In the genomic region with DNA sequence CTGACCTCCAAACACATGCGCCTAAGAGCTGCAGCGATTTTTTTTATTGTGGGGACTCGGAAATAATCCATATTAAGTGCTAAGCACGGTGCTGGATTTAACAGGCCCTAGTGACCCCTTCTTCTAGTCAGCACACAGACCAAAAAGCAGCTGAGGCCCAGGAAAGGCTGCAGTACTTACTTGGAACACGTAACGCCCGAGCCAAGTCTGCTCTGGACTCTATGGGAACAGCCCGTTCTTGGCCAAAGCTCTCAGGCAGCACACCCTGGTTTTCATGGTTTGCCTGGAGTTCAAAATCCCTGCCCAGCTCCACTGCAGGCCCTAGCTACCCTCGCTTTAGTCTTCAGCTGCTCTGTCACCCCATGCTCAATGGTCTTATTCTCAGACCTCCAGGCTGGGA, we compare ENCODE assay signal across 32 mouse cellular contexts. TPM values are rescaled to one million over a fixed set of nuclear protein-coding genes. Genes with fewer than 3 reads are reported as not detected.
DNase-seq lines count a peak whose midpoint lies in the region; ATAC-seq and TF ChIP-seq lines count a peak whose summit lies in the region.
"Had no signal": no experiment of that assay in that cellular context is flagged by ENCODE, and none has a peak within 500 bp of the region (broad histone marks: within the 10 kb centered on the region; RNA-seq: fewer than 3 reads in every experiment).

No protein-coding gene starts in this region.

- peaks cover under 1% of the 10 kb centered on the region for H3K4me1 ChIP-seq in heart, embryonic 12.5 days (replicated peaks)
- H3K4me1 ChIP-seq in stomach, postnatal 0 days (replicated peaks; ENCODE audit: control insufficient read depth, insufficient read depth), result no peaks in the 10 kb centered on the region
- H3K4me1 ChIP-seq: embryonic facial prominence, embryonic 12.5 days; midbrain, embryonic 13.5 days had no signal

- H3K9me3 ChIP-seq in heart, embryonic 12.5 days (replicated peaks), result no peaks in the 10 kb centered on the region
- no peaks in the 10 kb centered on the region for H3K9me3 ChIP-seq in stomach, postnatal 0 days (ENCODE audit: control insufficient read depth, low read length)
- H3K9me3 ChIP-seq: embryonic facial prominence, embryonic 12.5 days; heart, embryonic 15.5 days; hindbrain, embryonic 12.5 days; midbrain, embryonic 13.5 days had no signal

- H3K27me3 ChIP-seq in heart, embryonic 12.5 days (replicated peaks), result peaks cover 15% of the 10 kb centered on the region
- H3K27me3 ChIP-seq in stomach, postnatal 0 days (ENCODE audit: control insufficient read depth, insufficient read depth, low read length), result no peaks in the 10 kb centered on the region
- H3K27me3 ChIP-seq: CH12.LX; embryonic facial prominence, embryonic 12.5 days; heart, embryonic 15.5 days; hindbrain, embryonic 12.5 days had no signal

- no peak overlapping the region for H3K4me2 ChIP-seq in heart, embryonic 12.5 days
- H3K4me2 ChIP-seq in stomach, postnatal 0 days (replicated peaks; ENCODE audit: low read depth), result no peak overlapping the region
- H3K4me2 ChIP-seq: embryonic facial prominence, embryonic 12.5 days; heart, embryonic 15.5 days; hindbrain, embryonic 12.5 days; midbrain, embryonic 13.5 days had no signal

- peak; percentile 16 to 30 for DNase-seq in heart, adult 9 months (ENCODE audit: low spot score in 2 of 2)
- DNase-seq in urinary bladder, postnatal 14 days (ENCODE audit: low spot score), result peak; percentile 39
- DNase-seq in urinary bladder, adult 2 months (ENCODE audit: low spot score), result no peak
- DNase-seq in lung, postnatal 14 days, result peak; percentile 25
- no peak for DNase-seq in stomach, postnatal 0 days (ENCODE audit: low spot score)
- no peak for DNase-seq in cerebellum, adult 11-12 months
- DNase-seq in thymus, postnatal 0 days (ENCODE audit: low spot score), result no peak
- DNase-seq: adrenal gland, postnatal 10 days; cerebellum, adult 11 months; cerebellum, adult 9-11 months; embryo, embryonic 11 days; kidney, adult 8-10 months; kidney, postnatal 10 days; liver; thymus, adult 2 months; thymus, postnatal 4 days had no signal

- no peak overlapping the region for H3K27ac ChIP-seq in heart, embryonic 12.5 days (ENCODE audit: poor library complexity, severe bottlenecking)
- H3K27ac ChIP-seq in stomach, postnatal 0 days (replicated peaks), result peak overlapping the region; percentile 77
- H3K27ac ChIP-seq: embryonic facial prominence, embryonic 12.5 days; heart, embryonic 15.5 days; hindbrain, embryonic 12.5 days; hindbrain, postnatal 0 days; liver, embryonic 14.5 days; macrophage; midbrain, embryonic 13.5 days had no signal

- ATAC-seq in heart, embryonic 12.5 days (ENCODE audit: insufficient number of reproducible peaks, low FRiP score), result no peak
- ATAC-seq in stomach, postnatal 0 days (ENCODE audit: low FRiP score, low TSS enrichment), result no peak
- ATAC-seq: forebrain, embryonic 14.5 days; hindbrain, postnatal 0 days; intestine, embryonic 16.5 days; midbrain, embryonic 13.5 days had no signal

- no peak for TF ChIP-seq EP300 in stomach, postnatal 0 days (optimal IDR thresholded peaks at IDR 0.05)

- H3K36me3 ChIP-seq in heart, embryonic 12.5 days, result no peaks in the 10 kb centered on the region
- H3K36me3 ChIP-seq in stomach, postnatal 0 days (ENCODE audit: control insufficient read depth, insufficient read depth, low read length), result no peaks in the 10 kb centered on the region
- H3K36me3 ChIP-seq: embryonic facial prominence, embryonic 12.5 days; heart, embryonic 15.5 days; hindbrain, embryonic 12.5 days; midbrain, embryonic 13.5 days had no signal

- no peak overlapping the region for H3K4me3 ChIP-seq in heart, embryonic 12.5 days
- no peak overlapping the region for H3K4me3 ChIP-seq in stomach, postnatal 0 days (ENCODE audit: low read depth, low read length)
- H3K4me3 ChIP-seq: embryonic facial prominence, embryonic 12.5 days; heart, embryonic 15.5 days; hindbrain, embryonic 12.5 days; midbrain, embryonic 13.5 days had no signal

- 75% methylated on average over 9 of the region's 9 CpGs for WGBS in heart, embryonic 12.5 days
- WGBS in stomach, postnatal 0 days, result 59% methylated on average over 9 of the region's 9 CpGs

- no peak overlapping the region for H3K9ac ChIP-seq in heart, embryonic 12.5 days
- H3K9ac ChIP-seq in stomach, postnatal 0 days (ENCODE audit: low read length), result no peak overlapping the region
- H3K9ac ChIP-seq: embryonic facial prominence, embryonic 12.5 days; heart, embryonic 15.5 days; hindbrain, embryonic 12.5 days; liver, embryonic 14.5 days; midbrain, embryonic 13.5 days had no signal

- no peak for TF ChIP-seq CTCF in stomach, postnatal 0 days (IDR thresholded peaks at IDR 0.05; ENCODE audit: low read depth)

RNA-seq across cellular contexts. Expression of a gene that starts 22.9 kb away (rescaled TPM):
- not detected in 2 replicates for polyA plus RNA-seq in heart, embryonic 12.5 days (2016; fragmentation: Nextera tagmentation; extraction: Ambion mirVana)
- 0.58 and 0.91 TPM in 2 replicates for polyA plus RNA-seq in urinary bladder, adult 2 months (2012; rRNA removed)
- 0.29 and 0.30 TPM in 2 replicates for polyA plus RNA-seq in stomach, postnatal 0 days (2015; fragmentation: Nextera tagmentation; extraction: Ambion mirVana)
- polyA plus RNA-seq in thymus, postnatal 0 days (2015; fragmentation: Nextera tagmentation; extraction: Ambion mirVana), result 680 and 1,001 TPM in 2 replicates
- polyA plus RNA-seq: C2C12; embryonic facial prominence, embryonic 12.5 days; intestine, embryonic 16.5 days; limb, embryonic 11.5 days; liver, embryonic 14.5 days; macrophage; neural tube, embryonic 14.5 days; small intestine, adult 2 months; stomach, embryonic 14.5 days had no signal

RNA-seq across cellular contexts. Expression of a gene that starts 47.1 kb away (rescaled TPM):
- 37.0 and 39.1 TPM in 2 replicates for polyA plus RNA-seq in heart, embryonic 12.5 days (2016; fragmentation: Nextera tagmentation; extraction: Ambion mirVana)
- 197 and 200 TPM in 2 replicates for polyA plus RNA-seq in urinary bladder, adult 2 months (2012; rRNA removed)
- polyA plus RNA-seq in stomach, postnatal 0 days (2015; fragmentation: Nextera tagmentation; extraction: Ambion mirVana), result 25.0 and 26.6 TPM in 2 replicates
- polyA plus RNA-seq in thymus, postnatal 0 days (2015; fragmentation: Nextera tagmentation; extraction: Ambion mirVana), result 95.2 and 111 TPM in 2 replicates

Comparison
In these comparisons a context has a peak if more than half of its experiments do, and no peak if none do; other contexts are left out.
1. DNase-seq: peak in heart, adult 9 months (2 of 2), urinary bladder, postnatal 14 days (single experiment) and lung, postnatal 14 days (single experiment); none in urinary bladder, adult 2 months (single experiment), stomach, postnatal 0 days (single experiment), cerebellum, adult 11-12 months (single experiment) and thymus, postnatal 0 days (single experiment).
2. RNA of a gene that starts 22.9 kb away (polyA plus RNA-seq): 680 to 1,001 TPM in thymus, postnatal 0 days; 0.58 to 0.91 TPM in urinary bladder, adult 2 months, 0.29 to 0.30 TPM in stomach, postnatal 0 days and not detected in heart, embryonic 12.5 days; every median in the first group is over 100 times any median in the second.